Mouse (Mus musculus): ENCODE measurements around the gene Gp2.

Gene Gp2

GRCm38 (mm10) chr7:119459185-119459584 is at the start of gene Gp2:
Gp2 (minus strand) TSS chr7:119459285.
- no peak for DNase-seq (ENCODE audit: low read depth)

DNA sequence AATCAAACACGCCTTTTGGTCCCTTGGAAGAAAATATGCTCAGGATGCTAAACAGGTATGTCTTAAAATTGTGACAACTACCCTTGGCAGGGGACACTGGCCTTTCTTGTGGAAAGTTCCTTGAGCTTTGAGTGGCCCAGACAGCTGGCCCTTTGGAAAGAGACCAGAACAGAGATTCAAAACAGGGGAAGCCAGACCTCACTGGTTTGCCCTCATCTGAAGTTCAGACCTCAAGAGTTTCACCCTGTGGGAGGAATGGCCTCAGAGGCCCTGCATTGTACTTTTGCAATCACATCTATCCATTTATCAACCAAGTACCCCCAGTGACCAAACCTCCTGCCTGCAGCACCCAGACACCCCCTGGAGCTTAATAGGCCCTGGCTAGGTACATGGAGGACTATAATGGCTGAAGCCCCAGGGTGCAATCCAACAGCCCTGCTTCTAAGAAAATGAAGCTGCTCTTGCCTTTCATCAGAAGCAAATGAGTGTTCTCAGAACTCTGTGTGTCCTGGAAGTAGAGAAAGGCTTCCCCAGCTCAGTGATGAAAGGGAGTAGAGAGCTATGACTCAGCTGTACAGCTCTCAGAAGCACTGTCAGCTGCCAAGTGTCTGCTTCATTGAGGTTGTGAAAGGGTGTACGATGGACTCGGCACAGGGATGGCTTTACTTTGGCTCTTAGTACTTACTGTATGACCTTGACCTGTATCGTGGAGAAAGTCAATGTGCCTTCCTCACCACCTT is 31.1 kb upstream of the Gp2 start:
- no peak for DNase-seq (ENCODE audit: low read depth)

DNA sequence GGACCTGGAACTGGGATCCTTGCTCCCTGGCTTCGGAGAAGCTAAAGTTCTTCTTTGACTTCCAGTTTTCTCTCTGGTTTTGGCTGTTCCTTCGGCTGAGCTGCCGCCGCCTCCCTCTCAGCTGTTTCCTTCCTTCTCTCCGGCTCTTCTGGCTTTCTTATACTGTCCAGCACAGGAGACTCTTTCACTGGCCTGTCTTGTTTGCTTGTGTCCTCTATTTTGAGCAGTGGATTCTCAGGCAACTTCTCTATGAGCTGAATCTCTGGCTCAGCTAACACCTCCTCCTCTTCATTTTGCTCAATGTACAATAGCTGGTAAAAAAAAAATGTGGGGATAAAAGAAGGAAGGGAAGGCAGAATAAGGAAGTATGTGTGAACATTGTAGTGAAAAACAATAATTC is 27.6 kb upstream of the Gp2 start:
- DNase-seq (ENCODE audit: low read depth) = no peak

GRCm38 (mm10) chr7:119484154-119484553 is 25.1 kb upstream of the Gp2 start:
- no peak for DNase-seq (ENCODE audit: low read depth)

DNA sequence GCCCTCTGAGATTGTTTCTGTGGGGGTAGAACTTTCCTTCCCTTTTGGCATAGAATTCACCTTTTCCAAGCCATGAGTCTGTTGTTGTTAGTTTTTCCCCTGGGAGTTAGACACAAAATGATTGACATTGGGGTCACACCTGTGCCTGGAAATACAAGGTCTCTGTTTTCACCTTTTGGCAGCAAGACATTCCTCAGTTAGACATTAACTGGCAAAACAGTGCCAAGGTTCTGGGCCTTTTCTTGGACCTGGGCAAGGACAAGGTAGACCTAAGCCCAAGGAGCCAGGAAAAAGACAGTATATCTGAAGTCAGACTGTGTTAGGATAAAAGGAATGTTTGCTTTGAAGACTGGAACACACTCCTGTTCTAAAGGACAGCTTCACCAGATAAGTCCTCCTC is 20.2 kb upstream of the Gp2 start, which contains the start of gene Umod:
Gene Umod (minus strand): TSS at position 27 of the 400 bp plus-strand sequence.
- DNase-seq (ENCODE audit: low read depth) = no peak

DNA sequence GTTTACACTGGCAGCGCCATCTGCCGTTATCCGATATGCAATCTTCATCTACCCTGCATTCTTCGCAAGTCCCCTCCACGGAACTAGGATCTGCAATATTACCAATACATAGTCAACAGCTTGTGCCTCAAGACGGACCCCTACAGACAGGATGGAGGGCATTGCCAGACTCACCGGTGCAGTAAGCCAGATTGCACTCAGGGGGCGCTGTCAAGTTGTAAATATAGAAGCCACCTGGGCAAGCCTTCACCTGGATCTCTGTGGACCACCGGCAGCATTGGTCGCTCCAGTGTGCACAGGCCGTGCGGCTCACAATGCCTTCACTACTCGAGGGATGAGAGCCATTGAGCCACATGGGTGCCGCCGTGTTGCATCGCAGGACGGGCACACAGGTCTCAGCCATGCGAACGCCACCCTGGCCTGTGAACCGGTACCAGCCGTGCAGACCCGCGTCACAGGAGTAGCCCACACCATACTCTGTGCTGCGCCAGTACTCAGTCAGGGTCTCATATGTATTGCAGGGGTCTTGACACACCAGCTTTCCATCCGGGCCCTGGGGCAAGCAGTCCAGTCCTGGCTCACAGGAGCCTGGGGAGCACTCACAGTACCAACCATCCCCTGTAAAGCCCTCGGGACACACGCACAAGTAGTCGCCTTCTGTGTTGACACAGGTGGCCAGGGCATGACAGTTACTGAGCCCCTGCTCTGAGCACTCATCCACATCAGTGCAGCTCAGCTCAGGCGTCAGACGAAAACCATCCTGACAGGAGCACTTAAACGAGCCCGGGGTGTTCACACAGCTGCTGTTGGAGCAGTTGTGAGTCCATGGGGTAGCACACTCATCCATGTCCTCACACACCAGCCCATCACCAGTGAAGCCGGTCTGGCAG is 17.7 kb upstream of the Gp2 start:
- DNase-seq (ENCODE audit: low read depth) = no peak

GRCm38 (mm10) chr7:119454192-119454591 is 4.9 kb downstream of the Gp2 start:
- DNase-seq (ENCODE audit: low read depth) = no peak

- DNase-seq (ENCODE audit: low read depth) = no peak
Observed at GRCm38 (mm10) chr7:119443849-119444248, 15.2 kb downstream of the Gp2 start.

GRCm38 (mm10) chr7:119441938-119442337 is 17.1 kb downstream of the Gp2 start:
- no peak for DNase-seq (ENCODE audit: low read depth)

DNA sequence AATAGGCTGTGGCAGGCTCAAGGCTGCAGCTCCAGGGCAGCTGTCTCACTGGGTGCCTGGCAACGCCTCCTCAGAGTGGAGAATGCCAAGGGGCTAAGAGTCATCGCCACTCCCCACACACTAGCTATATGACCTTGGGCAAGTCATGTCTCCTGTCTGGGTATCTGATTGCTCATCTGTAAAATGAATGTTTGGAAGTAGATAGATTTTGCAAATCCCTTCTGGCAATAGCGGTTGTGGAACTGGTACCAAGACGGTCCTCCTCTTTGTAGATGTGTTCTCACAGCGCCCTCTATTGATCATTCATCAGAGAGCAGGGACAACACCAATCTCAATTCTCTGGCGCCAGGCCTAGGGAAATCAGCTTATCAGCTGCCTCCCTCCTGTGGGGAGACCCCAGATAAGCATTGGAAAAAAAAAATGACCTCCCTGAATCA is 31.9 kb downstream of the Gp2 start:
- peak; percentile 20 for DNase-seq (ENCODE audit: low read depth)

DNA sequence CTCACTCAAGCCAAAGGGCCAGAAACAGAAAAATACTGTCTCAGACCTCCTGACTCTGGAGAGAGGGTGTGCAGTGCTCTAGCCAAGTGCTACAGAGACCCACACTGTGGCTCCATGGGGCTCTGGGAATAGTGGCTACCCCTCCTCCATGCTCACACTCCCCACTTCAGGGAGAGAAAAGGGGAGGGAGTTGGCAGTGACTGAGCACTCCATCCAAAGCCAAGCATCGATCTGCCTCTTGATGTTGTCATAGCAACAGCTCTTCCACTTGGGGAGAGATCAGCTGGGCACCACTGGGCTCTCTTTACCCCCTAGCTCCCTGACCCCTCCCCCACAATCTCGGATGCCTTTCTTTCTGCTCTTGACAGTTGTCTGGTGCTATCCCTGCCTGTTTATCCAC is 38.4 kb downstream of the Gp2 start:
- no peak for DNase-seq (ENCODE audit: low read depth)

DNA sequence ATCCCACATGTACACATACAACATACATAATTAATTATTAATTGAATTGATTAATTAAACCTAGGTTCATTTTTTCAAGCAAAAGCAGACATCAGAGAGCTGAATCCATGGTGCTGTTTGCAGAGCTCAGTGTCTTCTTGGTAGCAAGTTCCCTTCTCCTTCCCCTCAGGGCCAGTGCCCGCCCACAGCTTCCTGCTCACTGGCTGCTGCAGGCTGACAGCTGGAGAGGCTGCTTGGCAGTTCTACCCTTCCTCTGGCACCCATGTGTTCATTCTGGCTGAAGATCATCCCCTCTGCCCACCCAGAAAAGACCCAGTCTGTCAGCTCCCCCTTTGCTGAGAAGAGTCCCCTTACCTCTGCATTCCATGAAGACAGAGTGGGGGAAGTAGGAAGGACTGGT is 40.6 kb downstream of the Gp2 start:
- DNase-seq (ENCODE audit: low read depth) = no peak

GRCm38 (mm10) chr7:119394050-119394732 is 64.9 kb downstream of the Gp2 start:
- DNase-seq (ENCODE audit: low read depth) = no peak
